In the genomic region with DNA sequence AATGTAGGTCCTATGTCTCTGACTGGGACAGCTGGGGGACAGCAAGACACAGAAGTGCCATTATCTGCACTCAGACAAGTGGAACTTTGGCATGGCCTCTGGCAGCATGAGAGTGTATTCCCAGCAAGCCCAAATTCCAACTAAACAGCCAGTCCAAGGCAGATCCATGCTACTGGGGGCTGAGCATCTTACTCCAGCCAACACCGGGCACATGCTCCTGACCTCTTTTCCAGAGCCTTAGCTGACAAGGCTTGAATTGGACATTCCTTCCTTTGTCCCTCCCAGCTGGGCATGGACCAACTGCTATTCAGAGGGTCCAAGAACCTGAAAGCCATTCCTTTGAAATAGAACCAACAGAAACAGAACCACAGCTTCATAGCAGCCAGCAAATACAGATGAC, we compare ENCODE assay signal across 19 mouse cellular contexts. TPM values are rescaled to one million over a fixed set of nuclear protein-coding genes. Genes with fewer than 3 reads are reported as not detected.
DNase-seq lines count a peak whose midpoint lies in the region; ATAC-seq and TF ChIP-seq lines count a peak whose summit lies in the region.
"Had no signal": no experiment of that assay in that cellular context is flagged by ENCODE, and none has a peak within 500 bp of the region (broad histone marks: within the 10 kb centered on the region; RNA-seq: fewer than 3 reads in every experiment).

No protein-coding gene starts in this region.

- peak overlapping the region; percentile 16; the same call in 1 of the 2 replicates for H3K27ac ChIP-seq in liver, adult 2 months (replicated peaks; ENCODE audit: insufficient read depth, low read depth, low read length)
- H3K27ac ChIP-seq in bone marrow, adult 2 months (ENCODE audit: control insufficient read depth, insufficient read depth, low read depth, low read length, poor library complexity) = peak overlapping the region; percentile 30; the same call in 1 of the 2 replicates
- H3K27ac ChIP-seq in neural tube, embryonic 15.5 days (replicated peaks) = no peak overlapping the region
- H3K27ac ChIP-seq: forebrain, embryonic 13.5 days; hindbrain, embryonic 10.5 days; liver, embryonic 14.5 days; midbrain, embryonic 13.5 days had no signal

- H3K4me3 ChIP-seq in liver, adult 2 months (ENCODE audit: insufficient read depth, low read depth, low read length) = no peak overlapping the region
- no peak overlapping the region for H3K4me3 ChIP-seq in bone marrow, adult 2 months (replicated peaks; ENCODE audit: control insufficient read depth, low read depth, low read length)
- H3K4me3 ChIP-seq in neural tube, embryonic 15.5 days (replicated peaks) = no peak overlapping the region
- H3K4me3 ChIP-seq: forebrain, embryonic 13.5 days; hindbrain, embryonic 10.5 days; midbrain, embryonic 13.5 days had no signal

- H3K9me3 ChIP-seq in neural tube, embryonic 15.5 days (replicated peaks) = no peaks in the 10 kb centered on the region
- H3K9me3 ChIP-seq: forebrain, embryonic 13.5 days; hindbrain, embryonic 10.5 days; midbrain, embryonic 13.5 days had no signal

- no peak for TF ChIP-seq POLR2A in liver, adult 2 months (IDR thresholded peaks at IDR 0.05; ENCODE audit: extremely low read depth, insufficient read depth, low read length)
- TF ChIP-seq POLR2A in bone marrow, adult 2 months (IDR thresholded peaks at IDR 0.05; ENCODE audit: borderline replicate concordance, control insufficient read depth, low read depth, low read length) = no peak

- ATAC-seq in neural tube, embryonic 15.5 days (ENCODE audit: low FRiP score) = no peak
- ATAC-seq: forebrain, embryonic 13.5 days; midbrain, embryonic 13.5 days had no signal

- peak; percentile 16 to 26 for DNase-seq in heart, postnatal 10 days
- DNase-seq in heart, adult 8-10 months (ENCODE audit: low spot score) = no peak
- peak; percentile 54 for DNase-seq in liver, adult 2 months (ENCODE audit: extremely low read depth, low read depth, low spot score)
- no peak for DNase-seq in liver
- peak; percentile 36 to 68 for DNase-seq in layer of hippocampus, adult 8-10 months (ENCODE audit: low spot score in 2 of 2)
- DNase-seq: cerebellum, adult 9-10 months; kidney, adult 18-20 months; kidney, postnatal 14 days; thymus, adult 18-20 months had no signal

- WGBS in liver, adult 2 months = 64% methylated on average over 1 of the region's 1 CpGs
- 83% methylated on average over 1 of the region's 1 CpGs for WGBS in bone marrow, adult 2 months
- WGBS in neural tube, embryonic 15.5 days = 67% methylated on average over 1 of the region's 1 CpGs

- peaks cover 11% of the 10 kb centered on the region for H3K4me1 ChIP-seq in liver, adult 2 months (ENCODE audit: control insufficient read depth, insufficient read depth, low read length)
- peaks cover 7% of the 10 kb centered on the region for H3K4me1 ChIP-seq in bone marrow, adult 2 months (ENCODE audit: control insufficient read depth, insufficient read depth, low read length)
- H3K4me1 ChIP-seq in neural tube, embryonic 15.5 days = no peaks in the 10 kb centered on the region
- H3K4me1 ChIP-seq: forebrain, embryonic 13.5 days; midbrain, embryonic 13.5 days had no signal

- H3K27me3 ChIP-seq in liver, adult 2 months (ENCODE audit: control insufficient read depth, insufficient read depth, low read length) = no peaks in the 10 kb centered on the region
- H3K27me3 ChIP-seq in neural tube, embryonic 15.5 days (replicated peaks) = peaks cover 11% of the 10 kb centered on the region

- H3K9ac ChIP-seq in liver, adult 2 months (ENCODE audit: low read depth, low read length) = no peak overlapping the region
- no peak overlapping the region for H3K9ac ChIP-seq in neural tube, embryonic 15.5 days (replicated peaks)
- H3K9ac ChIP-seq: forebrain, embryonic 13.5 days; liver, embryonic 14.5 days; midbrain, embryonic 13.5 days had no signal

- intact Hi-C loops in heart, postnatal 10 days (cut with DNase I) = no loop called here

- H3K36me3 ChIP-seq in liver, adult 2 months (ENCODE audit: control insufficient read depth, insufficient read depth, low read length) = no peaks in the 10 kb centered on the region
- no peaks in the 10 kb centered on the region for H3K36me3 ChIP-seq in neural tube, embryonic 15.5 days
- H3K36me3 ChIP-seq: hindbrain, embryonic 10.5 days; midbrain, embryonic 13.5 days had no signal

- H3K79me2 ChIP-seq in liver, adult 2 months (ENCODE audit: control insufficient read depth, insufficient read depth, low read length) = no peaks in the 10 kb centered on the region

- TF ChIP-seq CTCF in liver, adult 2 months (IDR thresholded peaks at IDR 0.05; ENCODE audit: low read depth, low read length) = no peak
- TF ChIP-seq CTCF in bone marrow, adult 2 months (IDR thresholded peaks at IDR 0.05; ENCODE audit: control insufficient read depth, insufficient read depth, low read length) = no peak

- H3K4me2 ChIP-seq in neural tube, embryonic 15.5 days = no peak overlapping the region
- H3K4me2 ChIP-seq: forebrain, embryonic 13.5 days; heart, embryonic 11.5 days; midbrain, embryonic 13.5 days had no signal

RNA-seq across cellular contexts. Expression of a gene that starts 26.1 kb away (rescaled TPM):
- not detected for total RNA-seq in heart, postnatal 10 days (2021)
- not detected for total RNA-seq in heart, adult 8-10 months (2022)
- total RNA-seq in liver, adult 2 months (2014; rRNA removed) = not detected in 2 replicates
- polyA plus RNA-seq in liver, adult 2 months (2012; rRNA removed) = not detected in 2 replicates
- polyA plus RNA-seq in bone marrow, adult 2 months (2011; ENCODE audit: insufficient read depth, insufficient read length, low replicate concordance, missing spikeins) = not detected in 2 replicates
- not detected for total RNA-seq in layer of hippocampus, adult 8-10 months (2022)
- not detected in 2 replicates for polyA plus RNA-seq in neural tube, embryonic 15.5 days (2015; fragmentation: Nextera tagmentation; extraction: Ambion mirVana)
- total RNA-seq: gastrocnemius, adult 8-10 months had no signal
- polyA plus RNA-seq: forebrain, embryonic 13.5 days; heart, embryonic 11.5 days; hindbrain, embryonic 10.5 days; midbrain, embryonic 13.5 days; small intestine, adult 2 months had no signal

RNA-seq across cellular contexts. Expression of a gene that starts 36.1 kb away (rescaled TPM):
- 10 to 100 TPM; 14.4 to 16.4 TPM for total RNA-seq in heart, postnatal 10 days (2021)
- total RNA-seq in heart, adult 8-10 months (2022) = 10 to 100 TPM; 20.3 to 25.0 (median 21.6) TPM
- total RNA-seq in liver, adult 2 months (2014; rRNA removed) = 303 and 343 TPM in 2 replicates
- polyA plus RNA-seq in liver, adult 2 months (2012; rRNA removed) = 621 and 686 TPM in 2 replicates
- polyA plus RNA-seq in bone marrow, adult 2 months (2011; ENCODE audit: insufficient read depth, insufficient read length, low replicate concordance, missing spikeins) = 14.5 and 23.8 TPM in 2 replicates
- total RNA-seq in layer of hippocampus, adult 8-10 months (2022) = 10 to 100 TPM; 36.9 to 47.4 (median 42.3) TPM
- polyA plus RNA-seq in neural tube, embryonic 15.5 days (2015; fragmentation: Nextera tagmentation; extraction: Ambion mirVana) = 16.9 and 37.0 TPM in 2 replicates

RNA-seq across cellular contexts. Expression of a gene that starts 36.6 kb away (rescaled TPM):
- 10 to 100 TPM; 26.0 to 26.3 TPM for total RNA-seq in heart, postnatal 10 days (2021)
- 10 to 100 TPM; 42.1 to 52.4 (median 44.2) TPM for total RNA-seq in heart, adult 8-10 months (2022)
- 86.0 and 106 TPM in 2 replicates for total RNA-seq in liver, adult 2 months (2014; rRNA removed)
- 377 and 408 TPM in 2 replicates for polyA plus RNA-seq in liver, adult 2 months (2012; rRNA removed)
- 49.5 and 50.1 TPM in 2 replicates for polyA plus RNA-seq in bone marrow, adult 2 months (2011; ENCODE audit: insufficient read depth, insufficient read length, low replicate concordance, missing spikeins)
- 10 to 100 TPM; 23.1 to 38.1 (median 30.3) TPM for total RNA-seq in layer of hippocampus, adult 8-10 months (2022)
- 3.2 and 3.8 TPM in 2 replicates for polyA plus RNA-seq in neural tube, embryonic 15.5 days (2015; fragmentation: Nextera tagmentation; extraction: Ambion mirVana)

RNA-seq across cellular contexts. Expression of a gene that starts 44.1 kb away (rescaled TPM):
- 1 to 10 TPM; 2.2 to 2.7 TPM for total RNA-seq in heart, postnatal 10 days (2021)
- total RNA-seq in heart, adult 8-10 months (2022) = 1 to 10 TPM; 1.2 to 5.3 (median 1.3) TPM
- total RNA-seq in liver, adult 2 months (2014; rRNA removed) = 1.8 and 3.2 TPM in 2 replicates
- 2.1 and 3.6 TPM in 2 replicates for polyA plus RNA-seq in liver, adult 2 months (2012; rRNA removed)
- polyA plus RNA-seq in bone marrow, adult 2 months (2011; ENCODE audit: insufficient read depth, insufficient read length, low replicate concordance, missing spikeins) = 7.9 and 28.6 TPM in 2 replicates
- 1 to 10 TPM; 1.8 to 9.4 (median 4.4) TPM for total RNA-seq in layer of hippocampus, adult 8-10 months (2022)
- 0.92 and 1.3 TPM in 2 replicates for polyA plus RNA-seq in neural tube, embryonic 15.5 days (2015; fragmentation: Nextera tagmentation; extraction: Ambion mirVana)

RNA-seq across cellular contexts. Expression of a gene that starts 58.7 kb away (rescaled TPM):
- total RNA-seq in heart, postnatal 10 days (2021) = 10 to 100 TPM; 80.7 TPM
- 10 to 100 TPM; 17.9 to 26.9 (median 20.2) TPM for total RNA-seq in heart, adult 8-10 months (2022)
- total RNA-seq in liver, adult 2 months (2014; rRNA removed) = 1.2 and 2.6 TPM in 2 replicates
- 8.6 and 10.4 TPM in 2 replicates for polyA plus RNA-seq in liver, adult 2 months (2012; rRNA removed)
- polyA plus RNA-seq in bone marrow, adult 2 months (2011; ENCODE audit: insufficient read depth, insufficient read length, low replicate concordance, missing spikeins) = 14.7 and 14.8 TPM in 2 replicates
- 100 to 1,000 TPM; 245 to 269 (median 260) TPM for total RNA-seq in layer of hippocampus, adult 8-10 months (2022)
- polyA plus RNA-seq in neural tube, embryonic 15.5 days (2015; fragmentation: Nextera tagmentation; extraction: Ambion mirVana) = 141 and 158 TPM in 2 replicates
- total RNA-seq: MEL had no signal

Comparison
In these comparisons a context has a peak if more than half of its experiments do, and no peak if none do; other contexts are left out.
1. DNase-seq: peak in heart, postnatal 10 days (2 of 2), liver, adult 2 months (single experiment) and layer of hippocampus, adult 8-10 months (2 of 2); none in heart, adult 8-10 months (single experiment) and liver (single experiment).